8 mouse cellular contexts compared by ENCODE assay signal in the genomic region with DNA sequence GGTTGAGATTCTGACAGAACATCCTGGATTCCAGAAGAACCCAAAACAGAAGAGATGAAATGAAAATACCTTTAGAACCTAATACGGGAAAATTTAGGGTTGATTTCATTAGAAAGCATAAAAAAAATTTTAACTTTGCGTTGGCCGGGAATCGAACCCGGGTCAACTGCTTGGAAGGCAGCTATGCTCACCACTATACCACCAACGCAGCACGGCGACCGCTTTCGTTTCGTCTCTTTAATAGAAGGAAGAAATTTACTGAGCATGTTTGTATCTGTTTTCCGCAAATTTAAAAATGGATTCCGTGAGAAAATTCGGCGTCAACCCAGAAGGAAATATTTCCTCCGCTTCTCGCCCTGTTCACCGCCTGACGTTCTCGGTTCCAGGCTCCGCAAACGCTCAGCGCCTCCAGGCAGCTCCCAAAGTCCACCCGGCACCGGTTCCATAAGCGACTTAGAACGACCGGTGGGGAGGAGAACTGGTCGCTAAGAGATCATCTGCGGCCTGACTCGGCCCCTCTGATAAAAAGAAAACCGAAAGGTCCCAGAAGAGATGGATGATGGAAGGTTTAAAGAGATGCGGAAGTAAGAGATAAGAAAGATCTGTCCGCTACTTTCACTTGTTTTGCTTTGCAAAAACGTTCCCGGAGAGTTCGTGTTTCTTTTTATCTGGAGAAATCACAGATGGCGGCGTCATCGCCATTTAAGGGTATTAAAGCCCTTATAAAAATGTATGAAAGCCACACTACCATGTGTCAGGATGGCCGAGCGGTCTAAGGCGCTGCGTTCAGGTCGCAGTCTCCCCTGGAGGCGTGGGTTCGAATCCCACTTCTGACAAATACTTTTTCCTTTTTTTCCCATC. TPM values are rescaled to one million over a fixed set of nuclear protein-coding genes. Genes with fewer than 3 reads are reported as not detected.
DNase-seq lines count a peak whose midpoint lies in the region.

No protein-coding gene starts in this region.

- H3K36me3 ChIP-seq in megakaryocyte, embryonic 14.5 days (replicated peaks; ENCODE audit: low read length), result no peaks in the 10 kb centered on the region

- H3K27me3 ChIP-seq in megakaryocyte, embryonic 14.5 days (replicated peaks), result peaks cover 12% of the 10 kb centered on the region

- peaks cover 29% of the 10 kb centered on the region for H3K4me1 ChIP-seq in megakaryocyte, embryonic 14.5 days

- H3K9me3 ChIP-seq in megakaryocyte, embryonic 14.5 days, result no peaks in the 10 kb centered on the region

- peak overlapping the region; percentile 94 for H3K4me3 ChIP-seq in megakaryocyte, embryonic 14.5 days (replicated peaks)

- DNase-seq in adipocyte (ENCODE audit: low spot score), result peak; percentile 84
- DNase-seq in embryo, embryonic 10 days (ENCODE audit: low spot score), result peak; percentile 88
- peak; percentile 73 for DNase-seq in gastrocnemius, postnatal 10 days
- peak; percentile 95 for DNase-seq in induced T-regulatory cell, adult 2 months (ENCODE audit: low read depth)
- DNase-seq in left cerebral cortex, adult 9 months (ENCODE audit: low spot score in 2 of 2), result peak; percentile 55 to 92
- DNase-seq in right cerebral cortex, adult 2 months (ENCODE audit: low spot score in 2 of 2), result peak; percentile 89 to 93
- peak; percentile 84 for DNase-seq in urinary bladder, postnatal 14 days (ENCODE audit: low spot score)

RNA-seq across cellular contexts. Expression of a gene that starts 19.4 kb away (rescaled TPM):
- total RNA-seq in gastrocnemius, postnatal 10 days (2021), result under 1 TPM; 0.19 to 0.41 TPM
- polyA plus RNA-seq in megakaryocyte, embryonic 14.5 days (2012; ENCODE audit: insufficient read depth, low replicate concordance), result 0.07 TPM in 1 of 2 replicates, not detected in the other

RNA-seq across cellular contexts. Expression of a gene that starts 26.6 kb away (rescaled TPM):
- total RNA-seq in gastrocnemius, postnatal 10 days (2021), result 1 to 10 TPM; 9.3 to 9.4 TPM
- polyA plus RNA-seq in megakaryocyte, embryonic 14.5 days (2012; ENCODE audit: insufficient read depth, low replicate concordance), result 9.2 TPM in 1 of 2 replicates, not detected in the other

Comparison
In these comparisons a context has a peak if more than half of its experiments do, and no peak if none do; other contexts are left out.
1. Peak in every context shown above with its lines: DNase-seq and H3K4me3 ChIP-seq.